Mouse (Mus musculus): ENCODE measurements around the gene Phactr4. TPM values are rescaled to one million over a fixed set of nuclear protein-coding genes. Genes with fewer than 3 reads are reported as not detected.

The Phactr4 gene
- polyA plus RNA-seq, 1 experiment from 2014 or later: 20.1 TPM

- Histone ChIP-seq H3K4me1 (peaks cover 22% of the 10 kb centered on the region), H3K36me3 (peaks cover 8% of the 10 kb centered on the region; the same call in 1 of the 2 replicates), H3K4me3 (peak overlapping the region; percentile 62), H3K9me3 (no peaks in the 10 kb centered on the region), H3K4me2 (no peak overlapping the region), H3K27ac (no peak overlapping the region), H3K9ac (no peak overlapping the region), H3K27me3 (no peaks in the 10 kb centered on the region)
- 47% methylated on average over 5 of the region's 5 CpGs for whole genome bisulfite sequencing
- no peak for ATAC-seq (ENCODE audit: insufficient number of reproducible peaks, low FRiP score, low TSS enrichment, low read depth)
Measured at GRCm38 (mm10) chr4:132345843-132346212, 76.5 kb downstream of the Phactr4 start.

DNA sequence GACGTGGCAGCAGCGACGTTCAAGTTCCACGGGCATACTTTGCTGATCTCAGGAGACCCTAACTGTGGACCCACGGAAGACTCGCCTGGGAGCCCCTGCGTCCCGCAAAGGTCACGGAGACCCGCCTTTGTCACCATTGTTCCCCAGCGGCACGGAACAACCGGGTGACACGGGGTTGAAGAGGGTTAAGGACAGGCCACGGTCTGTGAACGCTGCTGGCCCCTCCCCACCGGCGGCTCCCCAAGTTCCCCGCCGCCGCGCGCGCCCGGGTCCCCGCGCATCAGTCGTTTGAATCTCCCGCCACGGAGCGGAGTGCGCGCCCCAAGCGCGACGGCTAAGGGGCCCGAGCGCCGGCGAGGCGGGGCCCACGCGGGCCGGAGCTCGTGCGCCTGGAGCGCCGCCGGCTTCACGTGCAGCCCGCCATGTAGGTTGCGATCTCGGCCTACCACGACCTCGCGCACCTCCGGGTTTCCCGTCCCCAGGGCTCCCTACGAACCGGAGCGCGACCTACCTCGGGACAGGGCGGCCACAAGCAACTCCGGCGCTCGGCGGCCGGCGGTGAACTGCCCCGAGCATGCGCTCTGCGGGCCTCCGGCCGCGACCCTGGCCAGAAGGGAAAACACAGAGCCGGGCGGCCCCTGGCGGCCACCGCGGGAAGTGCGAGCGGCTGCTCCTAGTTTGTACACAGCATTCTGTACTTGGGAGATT is 77.0 kb downstream of the Phactr4 start:
- Histone ChIP-seq H3K27ac (peak overlapping the region; percentile 52), H3K4me2 (peak overlapping the region; percentile 95), H3K4me3 (peak overlapping the region; percentile 62), H3K9ac (peak overlapping the region; percentile 54), H3K4me1 (peaks cover 22% of the 10 kb centered on the region), H3K9me3 (no peaks in the 10 kb centered on the region), H3K36me3 (peaks cover 8% of the 10 kb centered on the region), H3K27me3 (no peaks in the 10 kb centered on the region)
- under 1% methylated on average over 82 of the region's 83 CpGs for WGBS
- peak; percentile 82 for ATAC-seq (ENCODE audit: insufficient number of reproducible peaks, low FRiP score, low TSS enrichment, low read depth)

DNA sequence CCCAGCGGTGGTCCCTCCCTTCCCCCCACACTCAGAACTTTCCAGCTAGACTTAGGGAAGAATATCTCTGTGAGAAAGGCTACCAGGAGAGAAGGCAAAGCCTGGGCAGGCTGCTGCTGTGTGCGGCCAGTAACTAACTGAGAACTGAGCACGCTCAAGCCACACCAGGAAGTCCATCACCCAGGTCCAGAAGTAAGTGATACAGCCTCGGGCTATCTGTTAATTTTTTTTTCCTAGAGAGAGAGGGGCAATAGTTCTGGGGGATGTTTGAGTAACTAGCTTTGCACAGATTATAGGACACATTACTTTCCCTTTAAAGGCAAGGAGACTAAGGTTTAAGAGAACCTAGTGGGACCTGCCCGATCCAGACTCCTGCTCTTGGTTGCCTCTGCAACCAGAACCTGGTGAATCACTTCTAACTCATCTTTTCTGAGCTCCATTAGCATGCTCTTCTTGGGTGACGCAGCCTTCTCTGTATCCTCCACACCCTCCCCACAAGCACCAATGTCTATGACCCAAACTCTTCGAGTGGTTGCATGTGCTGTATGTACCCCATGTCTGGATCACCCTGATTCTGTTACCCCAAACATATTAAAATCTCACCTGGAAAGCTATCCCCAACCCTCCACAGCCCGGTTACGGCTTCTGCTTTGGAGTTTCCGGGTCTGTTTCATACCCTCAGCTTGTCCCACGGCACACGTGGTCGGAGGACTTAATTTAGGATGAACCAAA is 77.7 kb downstream of the Phactr4 start:
- Histone ChIP-seq H3K4me3 (peak overlapping the region; percentile 62), H3K9me3 (no peaks in the 10 kb centered on the region), H3K27me3 (no peaks in the 10 kb centered on the region), H3K27ac (no peak overlapping the region), H3K9ac (peak overlapping the region; percentile 54), H3K4me1 (peaks cover 22% of the 10 kb centered on the region), H3K36me3 (peaks cover 15% of the 10 kb centered on the region), H3K4me2 (peak overlapping the region; percentile 95)
- ATAC-seq (ENCODE audit: insufficient number of reproducible peaks, low FRiP score, low TSS enrichment, low read depth): no peak
- 3% methylated on average over 13 of the region's 13 CpGs for WGBS

DNA sequence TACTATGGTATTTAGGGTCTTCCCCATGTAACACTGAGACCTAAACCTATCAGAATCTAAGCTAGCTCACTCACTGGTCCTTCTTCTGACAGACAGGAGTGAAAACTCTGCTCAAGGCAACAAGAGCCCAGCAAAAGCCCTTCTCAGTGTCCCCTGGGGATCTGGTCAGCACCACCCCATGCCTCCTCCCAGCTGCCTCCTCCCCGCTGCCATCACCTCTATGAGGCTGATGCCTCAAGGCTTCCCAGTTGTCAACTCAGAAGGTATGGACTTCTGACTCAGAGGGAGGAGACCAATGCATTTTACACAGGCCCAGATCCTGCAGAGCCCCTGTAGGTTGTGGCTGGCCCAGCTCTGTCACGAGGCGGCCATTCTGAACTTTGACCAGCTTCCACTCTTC is 80.8 kb downstream of the Phactr4 start:
- no peak overlapping the region for H3K27ac ChIP-seq
- H3K9me3 ChIP-seq: no peaks in the 10 kb centered on the region
- no peak overlapping the region for H3K4me2 ChIP-seq
- no peak overlapping the region for H3K9ac ChIP-seq
- ATAC-seq (ENCODE audit: insufficient number of reproducible peaks, low FRiP score, low TSS enrichment, low read depth): no peak
- H3K36me3 ChIP-seq: peaks cover 41% of the 10 kb centered on the region
- 88% methylated on average over 3 of the region's 3 CpGs for WGBS
- peaks cover 22% of the 10 kb centered on the region for H3K4me1 ChIP-seq
- H3K27me3 ChIP-seq: no peaks in the 10 kb centered on the region
- no peak overlapping the region for H3K4me3 ChIP-seq

DNA sequence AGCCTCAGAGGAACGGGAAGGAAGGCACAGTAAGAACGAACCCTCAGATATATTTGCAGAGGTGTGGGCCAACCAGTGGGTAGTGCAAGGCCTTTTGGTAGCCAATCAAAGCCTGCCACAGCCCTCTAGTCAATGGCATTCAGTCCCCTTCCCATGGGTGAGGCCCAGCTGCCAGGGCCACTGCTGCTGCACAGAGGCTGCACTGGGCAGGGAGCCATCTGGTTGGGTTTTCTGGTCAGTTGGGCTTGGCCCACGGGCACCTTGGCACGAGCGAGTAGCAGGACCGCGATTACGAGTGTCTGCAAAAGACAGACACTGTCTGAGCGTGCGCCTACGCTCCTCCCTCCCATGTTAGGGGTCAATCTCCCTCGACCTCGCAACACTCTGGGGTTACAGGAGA is 83.3 kb downstream of the Phactr4 start:
- H3K4me2 ChIP-seq: no peak overlapping the region
- H3K27ac ChIP-seq: no peak overlapping the region
- H3K9me3 ChIP-seq: no peaks in the 10 kb centered on the region
- H3K9ac ChIP-seq: no peak overlapping the region
- no peaks in the 10 kb centered on the region for H3K27me3 ChIP-seq
- no peak overlapping the region for H3K4me3 ChIP-seq
- peaks cover 12% of the 10 kb centered on the region for H3K4me1 ChIP-seq
- WGBS: 90% methylated on average over 13 of the region's 13 CpGs
- ATAC-seq (ENCODE audit: insufficient number of reproducible peaks, low FRiP score, low TSS enrichment, low read depth): no peak
- H3K36me3 ChIP-seq: peaks cover 66% of the 10 kb centered on the region

GRCm38 (mm10) chr4:132332880-132333279 is 89.4 kb downstream of the Phactr4 start:
- Histone ChIP-seq H3K36me3 (peaks cover 56% of the 10 kb centered on the region), H3K9me3 (no peaks in the 10 kb centered on the region), H3K4me1 (peaks cover 13% of the 10 kb centered on the region), H3K27ac (no peak overlapping the region), H3K27me3 (no peaks in the 10 kb centered on the region), H3K4me2 (no peak overlapping the region), H3K4me3 (no peak overlapping the region), H3K9ac (no peak overlapping the region)
- WGBS: 89% methylated on average over 6 of the region's 6 CpGs
- ATAC-seq (ENCODE audit: insufficient number of reproducible peaks, low FRiP score, low TSS enrichment, low read depth): no peak

- no peak overlapping the region for H3K4me2 ChIP-seq
- peaks cover 13% of the 10 kb centered on the region for H3K4me1 ChIP-seq
- H3K4me3 ChIP-seq: no peak overlapping the region
- H3K9ac ChIP-seq: no peak overlapping the region
- WGBS: 77% methylated on average over 3 of the region's 3 CpGs
- no peak overlapping the region for H3K27ac ChIP-seq
- peaks cover 48% of the 10 kb centered on the region for H3K36me3 ChIP-seq
- H3K9me3 ChIP-seq: no peaks in the 10 kb centered on the region
- H3K27me3 ChIP-seq: no peaks in the 10 kb centered on the region
- ATAC-seq (ENCODE audit: insufficient number of reproducible peaks, low FRiP score, low TSS enrichment, low read depth): no peak
Measured at GRCm38 (mm10) chr4:132331960-132332359, 90.3 kb downstream of the Phactr4 start.

GRCm38 (mm10) chr4:132329835-132330354 is 92.4 kb downstream of the Phactr4 start:
- Histone ChIP-seq H3K36me3 (peaks cover 45% of the 10 kb centered on the region), H3K4me2 (peak overlapping the region; percentile 61)
- ATAC-seq (ENCODE audit: insufficient number of reproducible peaks, low FRiP score, low TSS enrichment, low read depth): no peak

GRCm38 (mm10) chr4:132329115-132329834 is 93.0 kb downstream of the Phactr4 start, which contains the start of gene Trnau1ap:
Trnau1ap (minus strand) TSS chr4:132329538.
- Histone ChIP-seq H3K36me3 (peaks cover 44% of the 10 kb centered on the region), H3K27me3 (no peaks in the 10 kb centered on the region), H3K9me3 (no peaks in the 10 kb centered on the region), H3K27ac (peak within 1 kb of the TSS; percentile 91), H3K4me1 (peaks cover 13% of the 10 kb centered on the region), H3K4me3 (peak within 1 kb of the TSS; percentile 87), H3K4me2 (peak within 1 kb of the TSS; percentile 61), H3K9ac (peak within 1 kb of the TSS; percentile 67)
- under 1% methylated on average over 52 of the region's 52 CpGs for WGBS
- peak; percentile 89 for ATAC-seq (ENCODE audit: insufficient number of reproducible peaks, low FRiP score, low TSS enrichment, low read depth)

More at GRCm38 (mm10) chr4:132329835-132330354, 92.4 kb downstream of the Phactr4 start:
- Histone ChIP-seq H3K9ac (peak overlapping the region; percentile 67), H3K27me3 (no peaks in the 10 kb centered on the region), H3K27ac (peak overlapping the region; percentile 91), H3K4me1 (peaks cover 13% of the 10 kb centered on the region), H3K9me3 (no peaks in the 10 kb centered on the region), H3K4me3 (peak overlapping the region; percentile 87)
- 4% methylated on average over 10 of the region's 10 CpGs for WGBS

DNA sequence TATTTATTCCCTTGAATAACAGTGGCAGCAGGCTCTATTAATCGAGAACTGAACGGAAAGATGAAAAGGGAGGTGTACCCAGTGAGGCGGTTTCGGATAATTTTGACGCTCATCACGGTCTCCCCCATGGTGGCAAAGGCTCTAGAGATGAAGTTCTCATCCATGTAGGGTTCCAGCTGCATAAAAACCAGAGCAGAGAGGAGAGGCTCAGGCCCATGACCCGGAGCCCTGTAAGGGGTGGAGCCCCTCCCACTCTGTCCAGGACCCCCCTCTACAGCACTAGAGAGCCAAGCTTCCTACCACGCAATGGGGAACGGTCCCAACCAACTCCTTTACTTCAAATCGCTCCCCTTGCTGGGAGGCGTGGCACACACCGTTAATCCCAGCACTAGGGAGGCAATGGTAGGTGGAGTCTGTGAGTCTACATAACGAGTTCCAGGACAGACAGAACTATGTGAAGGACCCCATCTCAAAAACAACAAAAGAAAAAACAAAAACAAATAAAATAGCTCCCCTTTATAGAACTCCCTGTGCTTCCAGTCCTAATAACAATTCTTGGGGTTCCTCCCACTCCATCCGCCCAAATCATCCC is 93.8 kb downstream of the Phactr4 start:
- H3K4me1 ChIP-seq: peaks cover 13% of the 10 kb centered on the region
- 47% methylated on average over 14 of the region's 14 CpGs for WGBS
- H3K4me2 ChIP-seq: peak overlapping the region; percentile 61
- peaks cover 44% of the 10 kb centered on the region for H3K36me3 ChIP-seq
- peak overlapping the region; percentile 87 for H3K4me3 ChIP-seq
- no peaks in the 10 kb centered on the region for H3K27me3 ChIP-seq
- ATAC-seq (ENCODE audit: insufficient number of reproducible peaks, low FRiP score, low TSS enrichment, low read depth): no peak
- H3K9ac ChIP-seq: peak overlapping the region; percentile 67
- H3K9me3 ChIP-seq: no peaks in the 10 kb centered on the region
- peak overlapping the region; percentile 91 for H3K27ac ChIP-seq

DNA sequence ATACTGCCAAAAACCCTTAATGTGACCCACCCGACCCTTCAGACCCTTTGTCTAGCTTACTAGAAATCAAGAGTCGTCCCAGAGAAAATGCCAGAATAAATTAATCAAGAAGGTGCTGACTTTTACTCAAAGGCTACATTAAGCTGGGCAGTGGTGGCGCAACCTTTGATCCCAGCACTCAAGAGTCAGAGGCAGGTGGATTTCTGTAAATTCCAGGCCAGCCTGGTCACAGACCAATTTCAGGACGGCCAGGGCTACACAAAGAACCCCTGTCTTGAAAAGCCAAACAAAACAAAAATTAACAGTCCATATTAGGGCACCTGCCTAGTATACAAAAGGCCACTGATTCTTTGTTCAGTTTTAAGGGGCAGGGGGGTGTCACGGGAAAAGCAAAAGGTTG is 95.8 kb downstream of the Phactr4 start:
- ATAC-seq (ENCODE audit: insufficient number of reproducible peaks, low FRiP score, low TSS enrichment, low read depth): no peak
- H3K27ac ChIP-seq: no peak overlapping the region
- no peak overlapping the region for H3K4me2 ChIP-seq
- no peaks in the 10 kb centered on the region for H3K27me3 ChIP-seq
- WGBS: 78% methylated on average over 5 of the region's 5 CpGs
- no peak overlapping the region for H3K9ac ChIP-seq
- H3K4me3 ChIP-seq: no peak overlapping the region
- H3K36me3 ChIP-seq: peaks cover 46% of the 10 kb centered on the region
- H3K4me1 ChIP-seq: peaks cover 13% of the 10 kb centered on the region
- H3K9me3 ChIP-seq: no peaks in the 10 kb centered on the region
